Mouse (Mus musculus) midbrain, embryonic 10.5 days (tissue): ENCODE data around the gene Slc25a10. TPM values are rescaled to one million over a fixed set of nuclear protein-coding genes. Genes with fewer than 3 reads are reported as not detected.
A peak's percentile ranks its signal among the peaks of the same experiment; 100 is the strongest.

Experiments used
- DNase-seq: peaks from one replicate; pipeline ENCODE4 v3.0.0-alpha.2; 2017; ENCODE audit warnings: low spot score
- H3K27ac ChIP-seq: fragments of 300-500 bp; sonication (generic); replicated peaks from 2 replicates; pipeline ENCODE4 v1.5.1; 2016; ENCODE audit warnings: mild to moderate bottlenecking
- H3K27me3 ChIP-seq: fragments of 300-500 bp; sonication (generic); 2 replicates; pipeline ENCODE4 v1.6.1; 2016; ENCODE audit warnings: low read depth, mild to moderate bottlenecking; ENCODE audit not compliant: poor library complexity, severe bottlenecking
- H3K36me3 ChIP-seq: fragments of 300-500 bp; sonication (generic); 2 replicates; pipeline ENCODE4 v1.6.1; 2016; ENCODE audit warnings: mild to moderate bottlenecking, moderate library complexity
- H3K4me1 ChIP-seq: fragments of 300-500 bp; sonication (generic); 2 replicates; pipeline ENCODE4 v1.6.1; 2016
- H3K4me3 ChIP-seq: fragments of 300-500 bp; sonication (generic); 2 replicates; pipeline ENCODE4 v1.5.1; 2016; ENCODE audit warnings: mild to moderate bottlenecking, moderate library complexity
- H3K9me3 ChIP-seq: fragments of 300-500 bp; sonication (generic); replicated peaks from 2 replicates; pipeline ENCODE4 v1.6.1; 2016; ENCODE audit warnings: mild to moderate bottlenecking
- WGBS: fragments of 180-500 bp; shearing (Covaris S2); methylation state at CpG from one replicate; pipeline ENCODE4 v1.1.7; 2016; 5-methylcytosine and 5-hydroxymethylcytosine counted together
- polyA plus RNA-seq: library from polyadenylated mRNA; unstranded; fragments of >200 nt; fragmentation: Nextera tagmentation; extraction: Ambion mirVana; gene quantifications from 2 replicates; pipeline ENCODE4 v1.2.1, GENCODE M21; 2016

The Slc25a10 gene
- polyA plus RNA-seq, 1 experiment from 2014 or later, result 53.4 TPM

GRCm38 (mm10) chr11:120538955-120539284 is 47.3 kb downstream of the Slc25a10 start:
- no peaks in the 10 kb centered on the region for H3K9me3 ChIP-seq
- H3K27me3 ChIP-seq, result peaks cover 12% of the 10 kb centered on the region
- no peak overlapping the region for H3K4me3 ChIP-seq
- peaks cover 27% of the 10 kb centered on the region for H3K4me1 ChIP-seq
- 53% methylated on average over 8 of the region's 8 CpGs for WGBS
- H3K27ac ChIP-seq, result peak overlapping the region; percentile 79
- DNase-seq, result no peak
- peaks cover 22% of the 10 kb centered on the region for H3K36me3 ChIP-seq

- H3K27me3 ChIP-seq, result peaks cover 11% of the 10 kb centered on the region; the same call in 1 of the 2 replicates
- DNase-seq, result no peak
- peak overlapping the region; percentile 22; the same call in 1 of the 2 replicates for H3K4me3 ChIP-seq
- no peaks in the 10 kb centered on the region for H3K9me3 ChIP-seq
- peak overlapping the region; percentile 79 for H3K27ac ChIP-seq
- 21% methylated on average over 10 of the region's 10 CpGs for WGBS
- peaks cover 27% of the 10 kb centered on the region for H3K36me3 ChIP-seq
- peaks cover 27% of the 10 kb centered on the region for H3K4me1 ChIP-seq
These were observed 47.8 kb downstream of the Slc25a10 start for GRCm38 (mm10) chr11:120539285-120540014.

- H3K27ac ChIP-seq, result no peak overlapping the region
- peaks cover 27% of the 10 kb centered on the region for H3K4me1 ChIP-seq
- peaks cover 50% of the 10 kb centered on the region for H3K36me3 ChIP-seq
- H3K27me3 ChIP-seq, result 0 out of 2 replicates have a peak, but pooled peaks cover 2% of the 10 kb centered on the region
- no peaks in the 10 kb centered on the region for H3K9me3 ChIP-seq
- no peak for DNase-seq
- no peak overlapping the region; the same call in 1 of the 2 replicates for H3K4me3 ChIP-seq
- 36% methylated on average over 4 of the region's 4 CpGs for WGBS
These were observed 50.3 kb downstream of the Slc25a10 start for GRCm38 (mm10) chr11:120541907-120542306.

- Histone ChIP-seq H3K27ac (no peak overlapping the region), H3K27me3 (no peaks in the 10 kb centered on the region), H3K9me3 (no peaks in the 10 kb centered on the region), H3K36me3 (peaks cover 55% of the 10 kb centered on the region), H3K4me3 (no peak overlapping the region; the same call in 1 of the 2 replicates), H3K4me1 (peaks cover 27% of the 10 kb centered on the region)
- DNase-seq, result no peak
- WGBS, result 85% methylated on average over 6 of the region's 6 CpGs
These were observed 50.7 kb downstream of the Slc25a10 start for GRCm38 (mm10) chr11:120542376-120542775.

GRCm38 (mm10) chr11:120545964-120546363 is 54.3 kb downstream of the Slc25a10 start:
- H3K36me3 ChIP-seq, result peaks cover 57% of the 10 kb centered on the region
- no peaks in the 10 kb centered on the region for H3K27me3 ChIP-seq
- H3K9me3 ChIP-seq, result no peaks in the 10 kb centered on the region
- H3K27ac ChIP-seq, result no peak overlapping the region
- peaks cover 35% of the 10 kb centered on the region for H3K4me1 ChIP-seq
- no peak overlapping the region for H3K4me3 ChIP-seq
- DNase-seq, result no peak
- WGBS, result 89% methylated on average over 3 of the region's 3 CpGs

GRCm38 (mm10) chr11:120547469-120547868 is 55.8 kb downstream of the Slc25a10 start:
- no peak overlapping the region for H3K27ac ChIP-seq
- no peak for DNase-seq
- H3K4me3 ChIP-seq, result peak overlapping the region; percentile 100; the same call in 1 of the 2 replicates
- peaks cover 49% of the 10 kb centered on the region for H3K36me3 ChIP-seq
- H3K27me3 ChIP-seq, result no peaks in the 10 kb centered on the region
- H3K9me3 ChIP-seq, result no peaks in the 10 kb centered on the region
- peaks cover 35% of the 10 kb centered on the region for H3K4me1 ChIP-seq
- WGBS, result 74% methylated on average over 2 of the region's 2 CpGs

GRCm38 (mm10) chr11:120548214-120548613 is 56.6 kb downstream of the Slc25a10 start:
- 88% methylated on average over 3 of the region's 3 CpGs for WGBS
- H3K4me3 ChIP-seq, result peak overlapping the region; percentile 100

GRCm38 (mm10) chr11:120548786-120549167 is 57.1 kb downstream of the Slc25a10 start:
- peaks cover 36% of the 10 kb centered on the region for H3K36me3 ChIP-seq
- H3K4me1 ChIP-seq, result peaks cover 35% of the 10 kb centered on the region
- DNase-seq, result no peak
- H3K4me3 ChIP-seq, result peak overlapping the region; percentile 100
- WGBS, result 35% methylated on average over 7 of the region's 7 CpGs
- no peaks in the 10 kb centered on the region for H3K27me3 ChIP-seq
- H3K9me3 ChIP-seq, result no peaks in the 10 kb centered on the region
- H3K27ac ChIP-seq, result peak overlapping the region; percentile 96

More at GRCm38 (mm10) chr11:120548214-120548613, 56.6 kb downstream of the Slc25a10 start:
- H3K27ac ChIP-seq, result peak overlapping the region; percentile 96; the same call in 1 of the 2 replicates
- no peak for DNase-seq
- H3K9me3 ChIP-seq, result no peaks in the 10 kb centered on the region
- H3K27me3 ChIP-seq, result no peaks in the 10 kb centered on the region
- H3K4me1 ChIP-seq, result peaks cover 35% of the 10 kb centered on the region
- H3K36me3 ChIP-seq, result peaks cover 42% of the 10 kb centered on the region

Other genes starting within 250 kb of the Slc25a10 start
- gene Actg1, start 143.3 kb upstream of the Slc25a10 start, polyA plus RNA-seq, result 2,836 and 2,964 TPM in 2 replicates
- gene Fscn2, start 130.3 kb upstream of the Slc25a10 start, polyA plus RNA-seq, result 0.61 and 0.62 TPM in 2 replicates
- 34.5 and 41.8 TPM in 2 replicates for gene Faap100, start 113.1 kb upstream of the Slc25a10 start, polyA plus RNA-seq
- 45.1 and 46.5 TPM in 2 replicates for gene Nploc4, start 54.1 kb upstream of the Slc25a10 start, polyA plus RNA-seq
- 0.39 TPM in 1 of 2 replicates, not detected in the other for gene Tspan10, start 49.2 kb upstream of the Slc25a10 start, polyA plus RNA-seq
- gene Pde6g, start 38.3 kb upstream of the Slc25a10 start, polyA plus RNA-seq, result 0.20 and 0.53 TPM in 2 replicates
- gene Oxld1, start 33.8 kb upstream of the Slc25a10 start, polyA plus RNA-seq, result 9.0 and 11.8 TPM in 2 replicates
- gene Ccdc137, start 33.7 kb upstream of the Slc25a10 start, polyA plus RNA-seq, result 38.9 and 41.8 TPM in 2 replicates
- 61.8 and 64.0 TPM in 2 replicates for gene Arl16, start 24.2 kb upstream of the Slc25a10 start, polyA plus RNA-seq
- gene Mrpl12, start 7.2 kb upstream of the Slc25a10 start, polyA plus RNA-seq, result 167 and 194 TPM in 2 replicates
- 0.26 and 0.27 TPM in 2 replicates for gene Gcgr, start 38.9 kb downstream of the Slc25a10 start, polyA plus RNA-seq
- gene Mcrip1, start 57.9 kb downstream of the Slc25a10 start, polyA plus RNA-seq, result 226 and 238 TPM in 2 replicates
- gene Ppp1r27, start 59.3 kb downstream of the Slc25a10 start, polyA plus RNA-seq, result not detected in 2 replicates
- gene P4hb, start 81.4 kb downstream of the Slc25a10 start, polyA plus RNA-seq, result 534 and 562 TPM in 2 replicates
- 743 and 777 TPM in 2 replicates for gene Arhgdia, start 89.8 kb downstream of the Slc25a10 start, polyA plus RNA-seq
- 605 and 647 TPM in 2 replicates for gene Alyref, start 106.5 kb downstream of the Slc25a10 start, polyA plus RNA-seq
- gene Anapc11, start 106.6 kb downstream of the Slc25a10 start, polyA plus RNA-seq, result 216 and 231 TPM in 2 replicates
- gene Npb, start 116.6 kb downstream of the Slc25a10 start, polyA plus RNA-seq, result 0.65 and 0.66 TPM in 2 replicates
- gene Pcyt2, start 126.1 kb downstream of the Slc25a10 start, polyA plus RNA-seq, result 140 and 151 TPM in 2 replicates
- gene Sirt7, start 133.4 kb downstream of the Slc25a10 start, polyA plus RNA-seq, result 34.2 and 37.4 TPM in 2 replicates
- 19.8 and 23.0 TPM in 2 replicates for gene Mafg, start 141.8 kb downstream of the Slc25a10 start, polyA plus RNA-seq
- gene Pycr1, start 151.9 kb downstream of the Slc25a10 start, polyA plus RNA-seq, result 37.6 and 43.4 TPM in 2 replicates
- 0.15 TPM in 1 of 2 replicates, not detected in the other for gene Myadml2, start 156.3 kb downstream of the Slc25a10 start, polyA plus RNA-seq
- gene Notum, start 169.3 kb downstream of the Slc25a10 start, polyA plus RNA-seq, result 3.3 and 3.6 TPM in 2 replicates
- gene Aspscr1, start 181.1 kb downstream of the Slc25a10 start, polyA plus RNA-seq, result 150 and 161 TPM in 2 replicates
- gene Cenpx, start 221.9 kb downstream of the Slc25a10 start, polyA plus RNA-seq, result 132 and 133 TPM in 2 replicates
- 57.0 and 57.7 TPM in 2 replicates for gene Lrrc45, start 222.1 kb downstream of the Slc25a10 start, polyA plus RNA-seq
- gene Rac3, start 229.6 kb downstream of the Slc25a10 start, polyA plus RNA-seq, result 32.4 and 41.9 TPM in 2 replicates
- gene Dcxr, start 235.4 kb downstream of the Slc25a10 start, polyA plus RNA-seq, result 13.0 and 13.7 TPM in 2 replicates
- 0.59 and 1.3 TPM in 2 replicates for gene Cbr2, start 240.3 kb downstream of the Slc25a10 start, polyA plus RNA-seq